8 mouse cellular contexts compared by ENCODE assay signal in the genomic region with DNA sequence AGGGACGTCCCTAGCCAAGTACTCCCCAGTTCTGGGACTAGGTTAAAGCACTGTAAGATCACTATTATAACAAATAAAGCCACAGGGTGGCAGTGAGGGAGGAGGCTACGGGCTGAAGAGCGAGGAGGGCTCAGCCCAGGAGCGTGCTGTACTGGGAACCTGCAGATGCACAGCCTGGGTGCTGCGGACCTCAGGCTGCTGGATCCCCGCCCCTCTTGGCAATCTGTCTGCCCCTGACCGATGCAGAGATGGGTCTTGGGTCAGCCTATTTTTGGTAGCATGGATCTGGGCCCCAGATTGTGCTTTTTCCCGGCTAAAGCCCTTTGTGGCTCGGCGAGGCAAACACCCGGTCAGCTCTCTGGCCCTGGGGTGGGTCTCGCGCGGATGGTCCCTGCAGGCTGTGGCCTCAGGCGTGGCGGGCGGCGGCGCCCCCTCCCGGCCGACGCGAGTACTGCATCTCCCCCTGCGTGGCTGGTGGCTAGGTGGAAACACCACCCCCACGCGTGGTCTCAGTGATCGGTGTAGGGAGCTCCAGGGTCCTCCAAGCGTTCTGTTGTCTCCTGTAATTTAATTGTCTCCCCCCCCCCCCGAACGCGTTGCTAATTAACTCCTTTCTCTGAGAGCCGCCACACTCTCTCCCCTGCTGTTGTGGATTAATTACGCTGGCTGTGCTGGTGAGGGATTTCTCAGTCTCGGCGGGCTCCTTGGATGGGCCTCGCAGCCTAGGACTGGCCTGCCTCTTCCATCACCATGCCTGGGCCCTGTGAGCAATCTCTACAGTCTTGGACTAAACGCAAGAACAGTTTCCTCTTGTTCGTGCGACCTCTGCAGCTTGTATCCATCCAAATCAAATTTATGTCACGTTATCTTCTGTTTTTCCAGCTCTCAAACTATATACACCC. TPM values are rescaled to one million over a fixed set of nuclear protein-coding genes. Genes with fewer than 3 reads are reported as not detected.
DNase-seq lines count a peak whose midpoint lies in the region; ATAC-seq lines count a peak whose summit lies in the region.

No protein-coding gene starts in this region.

- peak overlapping the region; percentile 57 for H3K4me2 ChIP-seq in embryonic facial prominence, embryonic 13.5 days
- peak overlapping the region; percentile 68 for H3K4me2 ChIP-seq in liver, embryonic 11.5 days
- H3K4me2 ChIP-seq in stomach, embryonic 15.5 days = peak overlapping the region; percentile 58

- 7% methylated on average over 40 of the region's 40 CpGs for WGBS in embryonic facial prominence, embryonic 13.5 days
- 11% methylated on average over 40 of the region's 40 CpGs for WGBS in liver, embryonic 11.5 days
- 9% methylated on average over 40 of the region's 40 CpGs for WGBS in stomach, embryonic 15.5 days

- ATAC-seq in CD4-positive, CD25-positive, alpha-beta regulatory T cell, adult 4 months = no peak
- 0 out of 2 replicates have a peak, but pooled peaks have one; percentile 21 for ATAC-seq in embryonic facial prominence, embryonic 13.5 days (ENCODE audit: insufficient number of reproducible peaks, insufficient read depth, low FRiP score, low TSS enrichment, low read depth)
- ATAC-seq in liver, embryonic 11.5 days (replicated peaks; ENCODE audit: low FRiP score) = peak; percentile 69
- ATAC-seq in stomach, embryonic 15.5 days (ENCODE audit: insufficient read depth, low FRiP score, low read depth) = peak; percentile 25

- H3K4me3 ChIP-seq in embryonic facial prominence, embryonic 13.5 days = peak overlapping the region; percentile 23
- H3K4me3 ChIP-seq in liver, embryonic 11.5 days (ENCODE audit: low read depth, low read length) = peak overlapping the region; percentile 37
- H3K4me3 ChIP-seq in stomach, embryonic 15.5 days (replicated peaks) = peak overlapping the region; percentile 19

- DNase-seq in CD4-positive, CD25-positive, alpha-beta regulatory T cell, adult 2 months (ENCODE audit: low read depth, low spot score) = peak; percentile 73
- peak; percentile 73 to 78 for DNase-seq in heart, adult 9 months (ENCODE audit: low spot score in 2 of 2)
- peak; percentile 52 for DNase-seq in kidney, adult 9 months
- peak; percentile 80 for DNase-seq in liver, embryonic 11.5 days (ENCODE audit: low spot score)
- DNase-seq in naive thymus-derived CD4-positive, alpha-beta T cell, adult 2 months (ENCODE audit: low read depth) = peak; percentile 70

- no peaks in the 10 kb centered on the region for H3K9me3 ChIP-seq in embryonic facial prominence, embryonic 13.5 days
- H3K9me3 ChIP-seq in liver, embryonic 11.5 days (ENCODE audit: control insufficient read depth, low read length) = no peaks in the 10 kb centered on the region
- no peaks in the 10 kb centered on the region for H3K9me3 ChIP-seq in stomach, embryonic 15.5 days

- H3K4me1 ChIP-seq in embryonic facial prominence, embryonic 13.5 days = peaks cover 30% of the 10 kb centered on the region
- H3K4me1 ChIP-seq in liver, embryonic 11.5 days (replicated peaks; ENCODE audit: control insufficient read depth, insufficient read depth, low read length) = peaks cover 9% of the 10 kb centered on the region; the same call in 1 of the 2 replicates
- H3K4me1 ChIP-seq in stomach, embryonic 15.5 days = peaks cover 36% of the 10 kb centered on the region

- no peaks in the 10 kb centered on the region for H3K36me3 ChIP-seq in embryonic facial prominence, embryonic 13.5 days
- H3K36me3 ChIP-seq in liver, embryonic 11.5 days (ENCODE audit: control insufficient read depth, insufficient read depth, low read length) = no peaks in the 10 kb centered on the region
- no peaks in the 10 kb centered on the region for H3K36me3 ChIP-seq in stomach, embryonic 15.5 days

- peak overlapping the region; percentile 37; the same call in 1 of the 2 replicates for H3K9ac ChIP-seq in embryonic facial prominence, embryonic 13.5 days
- peak overlapping the region; percentile 27; the same call in 1 of the 2 replicates for H3K9ac ChIP-seq in liver, embryonic 11.5 days (ENCODE audit: low read depth, low read length)
- no peak overlapping the region for H3K9ac ChIP-seq in stomach, embryonic 15.5 days

- no peak overlapping the region for H3K27ac ChIP-seq in embryonic facial prominence, embryonic 13.5 days
- no peak overlapping the region for H3K27ac ChIP-seq in liver, embryonic 11.5 days (ENCODE audit: low read depth, low read length)
- peak overlapping the region; percentile 71; the same call in 1 of the 2 replicates for H3K27ac ChIP-seq in stomach, embryonic 15.5 days

- peaks cover 32% of the 10 kb centered on the region for H3K27me3 ChIP-seq in embryonic facial prominence, embryonic 13.5 days
- H3K27me3 ChIP-seq in liver, embryonic 11.5 days (replicated peaks; ENCODE audit: control insufficient read depth, insufficient read depth, low read length) = peaks cover 15% of the 10 kb centered on the region
- peaks cover 4% of the 10 kb centered on the region; the same call in 1 of the 2 replicates for H3K27me3 ChIP-seq in stomach, embryonic 15.5 days (replicated peaks)

RNA-seq across cellular contexts. Expression of a gene that starts 15.6 kb away (rescaled TPM):
- under 1 TPM in 1 of 2 experiments, not detected in 1; 0.36 TPM for polyA plus RNA-seq in CD4-positive, CD25-positive, alpha-beta regulatory T cell, adult 4 months (2017; shearing (Covaris generic))
- 0.12 and 0.15 TPM in 2 replicates for polyA plus RNA-seq in embryonic facial prominence, embryonic 13.5 days (2015; fragmentation: Nextera tagmentation; extraction: Ambion mirVana)
- 0.05 and 0.08 TPM in 2 replicates for polyA plus RNA-seq in liver, embryonic 11.5 days (2014; fragmentation: Nextera tagmentation; extraction: Ambion mirVana)
- 0.42 and 0.53 TPM in 2 replicates for polyA plus RNA-seq in stomach, embryonic 15.5 days (2015; fragmentation: Nextera tagmentation; extraction: Ambion mirVana)

RNA-seq across cellular contexts. Expression of a gene that starts 27.8 kb away (rescaled TPM):
- polyA plus RNA-seq in CD4-positive, CD25-positive, alpha-beta regulatory T cell, adult 4 months (2017; shearing (Covaris generic)) = 10 to 100 TPM; 20.0 to 29.3 TPM
- polyA plus RNA-seq in embryonic facial prominence, embryonic 13.5 days (2015; fragmentation: Nextera tagmentation; extraction: Ambion mirVana) = 24.3 TPM in 2 replicates
- polyA plus RNA-seq in liver, embryonic 11.5 days (2014; fragmentation: Nextera tagmentation; extraction: Ambion mirVana) = 23.8 and 28.1 TPM in 2 replicates
- polyA plus RNA-seq in stomach, embryonic 15.5 days (2015; fragmentation: Nextera tagmentation; extraction: Ambion mirVana) = 15.4 and 15.7 TPM in 2 replicates

RNA-seq across cellular contexts. Expression of a gene that starts 46.5 kb away (rescaled TPM):
- 1 to 10 TPM in 1 of 2 experiments, under 1 TPM in 1; 0.54 to 1.1 TPM for polyA plus RNA-seq in CD4-positive, CD25-positive, alpha-beta regulatory T cell, adult 4 months (2017; shearing (Covaris generic))
- polyA plus RNA-seq in embryonic facial prominence, embryonic 13.5 days (2015; fragmentation: Nextera tagmentation; extraction: Ambion mirVana) = 0.17 TPM in 1 of 2 replicates, not detected in the other
- polyA plus RNA-seq in liver, embryonic 11.5 days (2014; fragmentation: Nextera tagmentation; extraction: Ambion mirVana) = not detected in 2 replicates
- 0.76 and 1.2 TPM in 2 replicates for polyA plus RNA-seq in stomach, embryonic 15.5 days (2015; fragmentation: Nextera tagmentation; extraction: Ambion mirVana)
